Mouse (Mus musculus) lung, embryonic 15.5 days (tissue): ENCODE data around the gene Ppp1r15a. TPM values are rescaled to one million over a fixed set of nuclear protein-coding genes. Genes with fewer than 3 reads are reported as not detected.
"Not testable (repeated sequence)": the region's sequence is repeated elsewhere in the genome, so short reads cannot be mapped to it uniquely, and the experiment has no call there.

Experiments used
- ATAC-seq: fragments of 200-750 bp; cut with Nextera tagmentation; 2 replicates; pipeline ENCODE4 v1.8.0; 2017; ENCODE audit warnings: moderate number of reproducible peaks, borderline replicate concordance; ENCODE audit not compliant: low FRiP score, low TSS enrichment; ENCODE audit errors: extremely low read depth
- H3K27ac ChIP-seq: fragments of 300-500 bp; sonication (generic); 2 replicates; pipeline ENCODE4 v1.5.1; 2015; ENCODE audit warnings: moderate library complexity, mild to moderate bottlenecking, inconsistent platforms
- H3K27me3 ChIP-seq: fragments of 300-500 bp; sonication (generic); 2 replicates; pipeline ENCODE4 v1.6.1; 2015; ENCODE audit warnings: inconsistent platforms
- H3K36me3 ChIP-seq: fragments of 300-500 bp; sonication (generic); 2 replicates; pipeline ENCODE4 v1.6.1; 2015; ENCODE audit warnings: inconsistent platforms
- H3K4me1 ChIP-seq: fragments of 300-500 bp; sonication (generic); 2 replicates; pipeline ENCODE4 v1.6.1; 2015; ENCODE audit warnings: inconsistent platforms
- H3K4me2 ChIP-seq: fragments of 300-500 bp; sonication (generic); 2 replicates; pipeline ENCODE4 v1.6.1; 2015; ENCODE audit warnings: inconsistent platforms, mild to moderate bottlenecking, moderate library complexity
- H3K4me3 ChIP-seq: fragments of 300-500 bp; sonication (generic); 2 replicates; pipeline ENCODE4 v1.5.1; 2015; ENCODE audit warnings: mild to moderate bottlenecking, inconsistent platforms
- H3K9ac ChIP-seq: fragments of 300-500 bp; sonication (generic); 2 replicates; pipeline ENCODE4 v1.6.1; 2015; ENCODE audit warnings: inconsistent platforms
- H3K9me3 ChIP-seq: fragments of 300-500 bp; sonication (generic); 2 replicates; pipeline ENCODE4 v1.6.1; 2016; ENCODE audit warnings: inconsistent platforms
- WGBS: fragments of 180-500 bp; shearing (Covaris S2); methylation state at CpG from one replicate; pipeline ENCODE4 v1.1.7; 2015; 5-methylcytosine and 5-hydroxymethylcytosine counted together
- polyA plus RNA-seq: library from polyadenylated mRNA; unstranded; fragments of >200 nt; fragmentation: Nextera tagmentation; extraction: Ambion mirVana; gene quantifications from 2 replicates; pipeline ENCODE4 v1.2.1, GENCODE M21; 2015

Gene Ppp1r15a
- polyA plus RNA-seq, 1 experiment from 2014 or later: 21.9 TPM

DNA sequence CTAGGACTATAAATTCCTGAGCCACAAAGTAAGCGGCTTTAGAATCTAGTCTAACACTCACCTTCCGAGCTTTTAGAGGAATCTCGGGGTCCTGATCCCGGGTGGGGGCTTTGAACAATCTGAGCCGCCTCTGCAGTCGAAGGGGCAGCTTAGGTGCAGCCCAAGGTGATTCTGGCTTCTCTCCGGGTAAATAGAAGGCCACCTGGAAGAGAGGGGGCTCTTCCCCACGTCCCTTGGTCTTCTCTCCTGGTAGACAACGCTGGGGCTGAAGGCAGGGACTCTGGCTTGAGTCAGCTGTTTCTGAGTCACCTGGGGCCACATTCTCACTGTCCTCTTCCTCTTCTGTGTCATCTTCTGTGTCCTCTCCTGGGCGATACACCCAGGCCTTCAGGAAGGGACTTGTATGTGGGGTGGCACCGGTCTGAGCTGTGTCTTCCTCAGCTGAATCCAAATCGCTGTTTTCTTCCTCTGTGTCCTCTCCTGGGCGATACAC lies 2.3 kb downstream of the Ppp1r15a start:
- Histone ChIP-seq H3K4me2 (0 out of 2 replicates have a peak overlapping the region, but pooled peaks have one; percentile 9), H3K4me3 (0 out of 2 replicates have a peak overlapping the region, but pooled peaks have one; percentile 8), H3K27me3 (no peaks in the 10 kb centered on the region), H3K9ac (no peak overlapping the region), H3K9me3 (no peaks in the 10 kb centered on the region), H3K4me1 (peaks cover 39% of the 10 kb centered on the region), H3K36me3 (peaks cover 4% of the 10 kb centered on the region; the same call in 1 of the 2 replicates), H3K27ac (no peak overlapping the region)
- WGBS: 81% methylated on average over 13 of the region's 13 CpGs
- ATAC-seq: no peak

DNA sequence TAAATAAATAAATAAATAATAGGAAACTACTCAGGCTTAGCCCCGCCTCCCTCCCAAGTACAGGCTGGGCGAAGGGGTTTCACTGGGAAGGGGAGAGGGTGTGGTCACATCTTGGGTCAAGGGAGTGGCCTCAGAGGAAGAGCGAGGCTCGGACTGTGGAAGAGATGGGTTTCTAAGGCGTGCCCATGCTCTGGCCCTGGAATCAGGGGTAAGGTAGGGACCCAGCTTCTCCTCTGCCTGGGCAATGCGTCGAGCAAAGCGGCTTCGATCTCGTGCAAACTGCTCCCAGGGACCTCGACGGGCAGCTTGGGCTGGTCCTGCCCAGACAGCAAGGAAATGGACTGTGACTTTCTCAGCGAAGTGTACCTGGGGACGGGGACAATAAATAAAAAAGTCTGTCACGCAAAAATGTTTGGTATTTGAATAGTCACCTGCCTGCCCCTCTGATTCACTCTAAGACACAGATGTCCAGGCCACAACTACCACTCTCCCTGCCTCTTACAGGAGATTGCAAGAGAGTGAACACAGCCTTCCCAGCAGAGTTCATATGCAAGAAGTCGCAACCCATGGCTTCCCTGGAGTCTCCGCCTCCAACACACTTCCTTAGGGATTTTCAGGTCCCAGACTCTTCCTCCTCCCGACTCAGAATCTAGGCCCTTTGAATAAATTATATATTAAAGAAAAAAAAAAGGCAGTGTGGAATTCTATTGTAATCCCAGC lies 3.0 kb downstream of the Ppp1r15a start:
- Histone ChIP-seq H3K4me3 (0 out of 2 replicates have a peak overlapping the region, but pooled peaks have one; percentile 8), H3K4me1 (peaks cover 39% of the 10 kb centered on the region), H3K36me3 (peaks cover 4% of the 10 kb centered on the region; the same call in 1 of the 2 replicates), H3K27me3 (no peaks in the 10 kb centered on the region), H3K27ac (no peak overlapping the region), H3K9ac (no peak overlapping the region), H3K9me3 (no peaks in the 10 kb centered on the region), H3K4me2 (0 out of 2 replicates have a peak overlapping the region, but pooled peaks have one; percentile 9)
- no peak for ATAC-seq
- 72% methylated on average over 18 of the region's 18 CpGs for WGBS

DNA sequence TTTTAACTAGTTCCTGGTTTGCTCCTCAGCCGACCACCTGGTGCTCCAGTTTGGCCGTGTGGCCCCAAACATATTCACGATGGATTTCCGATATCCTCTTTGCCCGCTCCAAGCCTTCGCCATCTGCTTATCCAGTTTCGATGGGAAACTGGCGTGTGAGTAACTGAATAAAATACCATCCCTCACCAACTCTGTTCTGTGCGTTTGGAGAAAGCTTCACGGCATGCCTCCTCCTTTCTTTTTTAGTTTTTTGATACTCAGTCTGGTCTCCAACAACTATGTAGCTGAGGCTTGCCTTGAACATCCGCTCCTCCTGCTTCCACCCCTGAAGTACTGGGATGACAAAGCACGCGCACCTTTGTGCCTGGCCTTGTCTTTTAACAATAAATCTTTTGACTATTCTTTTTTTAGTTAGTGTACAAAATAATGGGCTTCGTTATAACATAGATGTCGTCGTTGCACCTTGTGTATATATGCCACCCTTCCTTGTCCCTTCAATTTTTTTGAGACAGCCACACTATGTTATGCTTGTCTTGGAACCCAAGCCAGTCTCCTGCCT lies 3.8 kb downstream of the Ppp1r15a start:
- Histone ChIP-seq H3K4me2 (peak overlapping the region; percentile 64), H3K9me3 (no peaks in the 10 kb centered on the region), H3K27ac (0 out of 2 replicates have a peak overlapping the region, but pooled peaks have one; percentile 93), H3K4me3 (peak overlapping the region; percentile 61), H3K27me3 (no peaks in the 10 kb centered on the region), H3K9ac (peak overlapping the region; percentile 63), H3K36me3 (peaks cover 4% of the 10 kb centered on the region; the same call in 1 of the 2 replicates), H3K4me1 (peaks cover 39% of the 10 kb centered on the region)
- 51% methylated on average over 16 of the region's 16 CpGs for WGBS
- ATAC-seq: no peak

DNA sequence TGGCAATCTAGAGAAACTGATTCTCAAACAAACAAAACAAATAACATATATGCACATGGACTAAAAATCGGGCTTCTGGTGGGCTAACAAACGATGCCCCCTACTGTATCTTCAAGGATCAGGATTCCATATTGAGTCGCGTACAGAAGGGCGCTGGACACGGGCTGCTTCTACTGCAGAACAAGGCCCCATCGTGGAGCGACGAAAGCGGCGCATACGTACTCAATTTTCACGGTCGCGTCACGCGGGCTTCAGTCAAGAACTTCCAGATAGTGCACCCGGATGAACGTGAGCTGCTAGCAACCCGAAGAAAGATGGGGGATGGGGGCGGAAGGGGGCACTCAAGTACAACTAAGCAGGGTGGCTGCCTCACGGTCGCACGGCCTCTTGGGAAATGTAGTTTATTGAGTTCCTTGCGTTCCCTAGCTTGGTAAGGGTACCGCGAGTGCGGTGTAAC lies 4.3 kb downstream of the Ppp1r15a start:
- Histone ChIP-seq H3K4me3 (peak overlapping the region; percentile 61), H3K36me3 (peaks cover 4% of the 10 kb centered on the region; the same call in 1 of the 2 replicates), H3K4me1 (peaks cover 36% of the 10 kb centered on the region), H3K9me3 (no peaks in the 10 kb centered on the region), H3K27me3 (no peaks in the 10 kb centered on the region), H3K9ac (peak overlapping the region; percentile 63), H3K27ac (peak overlapping the region; percentile 93), H3K4me2 (peak overlapping the region; percentile 64)
- under 1% methylated on average over 28 of the region's 28 CpGs for WGBS
- peak; percentile 64 for ATAC-seq

DNA sequence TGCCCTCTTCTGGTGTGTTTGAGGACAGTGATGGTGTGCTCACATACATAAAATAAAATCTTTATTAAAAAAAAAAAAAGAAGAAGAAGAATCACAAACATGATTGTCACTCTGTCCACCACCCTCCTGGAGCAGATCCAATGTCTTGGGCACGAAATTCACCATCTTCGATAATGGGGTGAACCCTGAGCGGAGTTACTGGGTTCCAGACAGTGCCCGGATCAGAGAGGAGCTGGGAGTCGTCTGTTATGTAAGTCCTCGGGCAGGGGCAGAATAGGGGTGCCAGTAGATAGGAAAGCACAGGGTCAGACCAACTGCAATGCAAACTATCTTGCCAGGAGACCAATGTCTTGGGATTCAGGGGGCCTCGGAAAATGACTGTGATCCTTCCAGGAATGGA lies 5.5 kb downstream of the Ppp1r15a start:
- no peaks in the 10 kb centered on the region for H3K9me3 ChIP-seq
- H3K4me3 ChIP-seq: no peak overlapping the region
- peaks cover 35% of the 10 kb centered on the region for H3K4me1 ChIP-seq
- no peak for ATAC-seq
- H3K4me2 ChIP-seq: no peak overlapping the region
- no peak overlapping the region for H3K27ac ChIP-seq
- H3K9ac ChIP-seq: no peak overlapping the region
- 84% methylated on average over 7 of the region's 7 CpGs for WGBS
- peaks cover 4% of the 10 kb centered on the region; the same call in 1 of the 2 replicates for H3K36me3 ChIP-seq
- no peaks in the 10 kb centered on the region for H3K27me3 ChIP-seq

DNA sequence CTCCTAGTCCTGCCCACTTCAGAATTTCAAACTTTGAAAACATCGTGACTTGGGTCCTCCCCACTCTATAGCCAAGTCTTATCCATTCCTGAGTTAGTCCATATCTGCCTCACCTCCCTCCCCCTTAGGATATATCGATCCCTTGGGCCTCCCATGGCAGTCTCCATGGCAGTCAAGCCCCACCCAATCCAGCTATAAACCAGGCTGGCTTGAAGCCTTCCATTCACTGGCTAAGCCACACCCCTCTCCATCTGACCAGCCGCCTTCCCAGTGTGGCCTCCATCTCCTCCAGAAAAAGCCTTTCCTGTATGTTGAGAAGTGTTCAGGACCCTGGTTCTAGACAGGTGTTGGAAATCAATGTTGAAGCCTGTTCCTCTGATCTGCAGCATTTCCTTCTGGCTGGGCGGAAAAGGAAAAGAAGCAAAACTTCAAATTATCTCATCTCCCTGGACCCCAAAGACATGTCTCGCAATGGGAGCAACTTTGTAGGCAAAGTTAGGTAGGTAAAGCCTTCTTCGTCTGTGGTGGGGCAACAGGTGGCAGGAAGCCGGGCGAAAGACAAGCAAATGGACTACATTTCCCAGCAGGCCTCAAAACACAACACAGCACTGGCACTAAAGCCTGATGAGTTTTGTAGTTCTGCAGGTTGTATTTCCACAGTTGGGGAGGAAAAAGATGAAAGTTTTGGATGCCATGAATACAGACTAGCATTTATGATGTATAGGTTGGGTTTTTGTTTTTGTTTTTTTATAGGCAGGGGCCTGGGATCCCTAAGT lies 6.5 kb downstream of the Ppp1r15a start:
- H3K4me2 ChIP-seq: no peak overlapping the region
- WGBS: 70% methylated on average over 8 of the region's 8 CpGs
- no peak overlapping the region for H3K4me3 ChIP-seq

DNA sequence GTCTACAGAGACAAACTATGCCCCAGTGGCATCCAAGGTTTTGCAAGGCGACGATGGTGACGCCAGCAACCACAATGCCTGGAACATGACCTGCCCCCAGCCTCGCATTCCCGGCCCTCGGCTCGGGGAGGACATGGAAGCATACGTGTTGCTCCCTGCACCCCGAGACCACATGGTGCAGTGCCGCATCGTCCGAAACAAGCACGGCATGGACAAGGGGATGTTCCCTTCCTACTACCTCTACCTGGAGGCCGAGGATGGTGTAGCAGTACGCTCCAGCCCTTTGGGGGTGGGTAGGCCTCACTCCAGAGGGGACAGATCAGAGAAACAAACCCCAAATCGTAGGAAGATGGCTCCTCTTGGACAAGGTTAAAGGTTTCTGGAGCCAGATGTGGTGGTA lies 7.5 kb downstream of the Ppp1r15a start:
- no peak overlapping the region for H3K9ac ChIP-seq
- no peaks in the 10 kb centered on the region for H3K9me3 ChIP-seq
- no peak overlapping the region for H3K4me2 ChIP-seq
- no peak overlapping the region for H3K27ac ChIP-seq
- peaks cover 1% of the 10 kb centered on the region; the same call in 1 of the 2 replicates for H3K36me3 ChIP-seq
- H3K4me1 ChIP-seq: peaks cover 29% of the 10 kb centered on the region
- WGBS: 80% methylated on average over 16 of the region's 16 CpGs
- H3K4me3 ChIP-seq: no peak overlapping the region
- ATAC-seq: no peak
- no peaks in the 10 kb centered on the region for H3K27me3 ChIP-seq

More for the DNA sequence above, 6.5 kb downstream of the Ppp1r15a start:
- Histone ChIP-seq H3K9me3 (no peaks in the 10 kb centered on the region), H3K9ac (no peak overlapping the region), H3K27ac (no peak overlapping the region), H3K4me1 (peaks cover 35% of the 10 kb centered on the region), H3K36me3 (peaks cover 4% of the 10 kb centered on the region; the same call in 1 of the 2 replicates), H3K27me3 (no peaks in the 10 kb centered on the region)
- ATAC-seq: no peak

DNA sequence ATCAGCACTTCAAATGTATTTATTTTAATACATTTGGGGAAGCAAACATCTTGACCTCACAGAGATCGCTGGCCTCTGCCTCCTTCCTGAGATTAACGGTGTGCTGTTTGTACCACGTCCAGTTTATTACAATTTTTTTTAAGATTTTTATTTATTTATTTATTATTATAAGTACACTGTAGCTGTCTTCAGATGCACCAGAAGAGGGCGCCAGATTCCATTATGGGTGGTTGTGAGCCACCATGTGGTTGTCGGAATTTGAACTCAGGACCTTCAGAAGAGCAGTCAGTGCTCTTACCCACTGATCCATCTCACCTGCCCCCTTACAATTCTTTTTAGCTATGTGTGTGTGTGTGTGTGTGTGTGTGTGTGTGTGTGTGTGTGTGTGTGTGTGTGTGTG lies 9.2 kb downstream of the Ppp1r15a start:
- H3K27ac ChIP-seq, H3K27me3 ChIP-seq, H3K4me2 ChIP-seq, ATAC-seq, H3K9me3 ChIP-seq, H3K36me3 ChIP-seq, H3K4me3 ChIP-seq, H3K9ac ChIP-seq: not testable (repeated sequence)
- H3K4me1 ChIP-seq: peaks cover 14% of the 10 kb centered on the region; the same call in 1 of the 2 replicates
- 60% methylated on average over 5 of the region's 5 CpGs for WGBS

DNA sequence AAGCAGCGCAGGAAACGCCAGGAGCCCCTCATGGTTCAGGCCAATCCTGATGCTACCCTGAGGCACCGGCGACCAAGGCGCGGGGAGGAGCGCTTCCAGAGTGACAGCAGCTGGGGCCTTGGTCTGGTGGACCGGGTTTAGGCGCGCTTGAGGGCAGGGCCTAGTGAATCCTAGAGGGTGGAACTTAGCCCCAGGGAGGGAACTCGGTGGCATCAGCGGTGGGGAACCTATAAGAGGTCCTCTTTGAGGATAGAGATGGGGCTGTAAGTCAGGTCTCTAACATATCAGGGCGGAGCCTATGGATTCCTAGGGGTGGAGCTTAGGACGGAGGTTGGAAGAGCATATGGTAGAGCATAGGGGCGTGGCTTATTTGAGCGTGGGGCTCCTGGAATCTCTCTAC lies 10.6 kb downstream of the Ppp1r15a start:
- Histone ChIP-seq H3K27me3 (no peaks in the 10 kb centered on the region), H3K9ac (no peak overlapping the region), H3K36me3 (no peaks in the 10 kb centered on the region), H3K9me3 (no peaks in the 10 kb centered on the region), H3K4me3 (no peak overlapping the region), H3K27ac (no peak overlapping the region), H3K4me1 (peaks cover 9% of the 10 kb centered on the region; the same call in 1 of the 2 replicates), H3K4me2 (peak overlapping the region; percentile 22; the same call in 1 of the 2 replicates)
- ATAC-seq: peak; percentile 29; the same call in 1 of the 2 replicates
- WGBS: 27% methylated on average over 16 of the region's 16 CpGs

DNA sequence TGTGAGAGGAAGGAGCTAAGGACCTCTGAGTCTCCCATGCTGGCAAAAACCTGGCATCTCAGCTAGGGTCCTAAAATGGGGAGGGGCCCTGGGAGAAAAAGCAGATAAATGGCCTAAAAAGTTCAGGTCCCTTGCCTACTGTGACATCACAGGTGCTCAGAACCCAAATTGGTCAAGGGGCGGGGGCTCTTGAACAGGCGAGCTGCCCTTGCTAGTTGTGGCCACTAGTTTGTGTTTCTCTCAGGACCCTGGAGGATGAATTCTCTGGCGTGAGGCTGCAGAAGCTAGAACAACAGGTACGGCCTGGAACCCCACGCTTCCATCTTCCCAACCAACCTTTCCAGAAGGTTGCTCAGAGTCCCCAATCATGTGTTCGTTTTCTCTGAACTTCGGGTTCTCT lies 11.7 kb downstream of the Ppp1r15a start:
- Histone ChIP-seq H3K36me3 (no peaks in the 10 kb centered on the region), H3K9ac (no peak overlapping the region), H3K4me2 (no peak overlapping the region), H3K4me1 (peaks cover 11% of the 10 kb centered on the region), H3K4me3 (no peak overlapping the region), H3K27me3 (no peaks in the 10 kb centered on the region), H3K9me3 (no peaks in the 10 kb centered on the region), H3K27ac (no peak overlapping the region)
- ATAC-seq: no peak
- 72% methylated on average over 7 of the region's 7 CpGs for WGBS
